Mouse (Mus musculus): ENCODE results near the gene Aldh3a2.
"Not testable (repeated sequence)": the region's sequence is repeated elsewhere in the genome, so short reads cannot be mapped to it uniquely, and the experiment has no call there.

The Aldh3a2 gene

DNA sequence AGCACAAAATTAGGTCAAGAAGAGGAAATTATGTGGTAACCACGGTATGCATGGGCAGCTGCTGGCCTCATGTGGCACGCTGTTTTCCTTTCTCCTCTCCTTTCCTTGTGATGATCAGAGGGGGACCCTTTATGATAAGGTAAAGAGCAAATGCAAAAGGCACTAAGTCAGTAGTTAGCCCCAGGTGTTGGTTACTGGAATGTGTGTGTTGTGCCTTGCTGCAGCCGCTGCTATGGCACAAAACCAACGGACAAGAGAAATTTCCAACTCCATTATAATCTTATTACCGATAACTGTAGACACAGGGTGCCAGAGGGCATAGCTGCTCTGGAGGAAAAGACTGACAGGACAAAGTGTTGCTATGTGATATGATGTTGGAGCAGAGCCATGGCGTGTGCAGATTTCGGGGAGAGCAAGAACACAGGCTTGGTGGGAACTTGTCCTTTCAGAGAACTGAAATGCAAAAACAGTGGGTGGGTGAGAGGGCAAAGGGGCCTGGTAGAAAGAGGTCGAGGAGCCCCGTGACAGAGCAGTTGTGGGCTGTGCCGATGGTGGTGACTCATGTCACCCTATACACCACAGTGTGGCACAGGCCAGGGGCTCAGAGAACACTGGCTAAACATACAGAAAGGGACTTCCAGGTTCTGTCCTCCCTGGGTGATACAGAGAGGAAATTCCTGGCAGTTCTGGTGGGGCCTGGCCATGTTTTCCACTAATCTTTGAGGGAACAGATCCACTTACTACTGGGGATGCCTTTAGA lies 59.6 kb downstream of the Aldh3a2 start, which contains the start of gene Aldh3a1:
Aldh3a1 (plus strand) TSS at position 51 of the 760 bp plus-strand sequence.
- no peak for DNase-seq

DNA sequence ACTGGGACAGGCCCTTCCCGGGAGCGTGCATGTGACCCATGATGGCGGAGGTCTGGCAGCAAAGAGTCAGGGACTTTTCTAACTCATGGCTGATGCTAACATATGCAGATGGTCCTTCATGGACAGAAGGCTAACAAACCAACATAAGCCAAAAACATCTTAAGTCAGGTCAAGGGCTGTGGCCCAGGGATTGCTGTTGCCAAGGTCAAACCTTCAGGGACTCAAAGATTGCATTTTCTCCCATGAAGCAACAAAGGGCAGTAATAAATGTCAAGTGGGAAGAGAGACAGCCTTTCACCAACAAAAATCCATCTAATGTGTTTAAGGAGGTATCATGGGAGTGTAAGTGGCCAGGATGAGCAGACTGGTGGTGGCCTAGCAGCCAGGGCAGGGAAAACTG lies 61.1 kb downstream of the Aldh3a2 start:
- no peak for DNase-seq

GRCm38 (mm10) chr11:61205167-61205950 lies 61.9 kb downstream of the Aldh3a2 start:
- no peak for DNase-seq

DNA sequence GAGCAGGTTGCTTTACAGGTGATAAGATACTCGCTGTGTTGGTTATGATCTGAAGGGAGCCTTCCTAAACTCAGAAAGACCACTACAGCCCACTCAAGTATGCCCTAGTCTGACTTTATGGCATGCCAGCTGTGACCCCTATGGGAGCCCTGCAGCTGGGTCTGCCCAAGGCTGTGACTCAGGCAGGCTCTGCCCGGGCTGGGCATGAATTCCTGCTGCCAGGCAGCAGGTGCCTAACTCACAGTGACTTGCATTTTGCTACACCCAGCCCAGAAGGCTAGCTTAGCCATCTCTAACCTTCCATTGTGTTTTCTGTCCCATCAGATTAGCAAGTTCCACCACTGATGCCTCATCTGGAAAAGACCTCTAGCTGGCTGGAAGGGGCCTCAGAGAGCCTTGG lies 64.5 kb downstream of the Aldh3a2 start:
- no peak for DNase-seq

DNA sequence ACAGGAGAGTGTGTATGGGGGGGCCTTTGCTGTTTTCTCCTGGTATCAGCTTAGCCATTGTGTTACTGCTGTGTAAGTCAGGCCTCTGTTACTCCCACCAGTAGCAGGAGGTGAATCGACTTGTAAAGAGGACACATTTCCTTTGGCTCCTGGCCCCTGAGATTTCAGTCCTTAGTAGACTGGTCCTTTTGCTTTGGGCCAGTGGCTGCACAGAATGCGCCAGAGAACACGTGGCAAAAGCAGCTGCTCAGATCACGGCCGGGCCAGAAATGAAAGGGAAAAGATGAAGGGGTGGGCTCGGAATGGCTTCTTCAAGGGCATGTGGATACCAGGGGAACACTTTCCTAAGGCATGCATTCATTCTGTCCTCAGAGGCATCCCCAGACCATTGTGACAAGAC lies 65.1 kb downstream of the Aldh3a2 start:
- DNase-seq = no peak

DNA sequence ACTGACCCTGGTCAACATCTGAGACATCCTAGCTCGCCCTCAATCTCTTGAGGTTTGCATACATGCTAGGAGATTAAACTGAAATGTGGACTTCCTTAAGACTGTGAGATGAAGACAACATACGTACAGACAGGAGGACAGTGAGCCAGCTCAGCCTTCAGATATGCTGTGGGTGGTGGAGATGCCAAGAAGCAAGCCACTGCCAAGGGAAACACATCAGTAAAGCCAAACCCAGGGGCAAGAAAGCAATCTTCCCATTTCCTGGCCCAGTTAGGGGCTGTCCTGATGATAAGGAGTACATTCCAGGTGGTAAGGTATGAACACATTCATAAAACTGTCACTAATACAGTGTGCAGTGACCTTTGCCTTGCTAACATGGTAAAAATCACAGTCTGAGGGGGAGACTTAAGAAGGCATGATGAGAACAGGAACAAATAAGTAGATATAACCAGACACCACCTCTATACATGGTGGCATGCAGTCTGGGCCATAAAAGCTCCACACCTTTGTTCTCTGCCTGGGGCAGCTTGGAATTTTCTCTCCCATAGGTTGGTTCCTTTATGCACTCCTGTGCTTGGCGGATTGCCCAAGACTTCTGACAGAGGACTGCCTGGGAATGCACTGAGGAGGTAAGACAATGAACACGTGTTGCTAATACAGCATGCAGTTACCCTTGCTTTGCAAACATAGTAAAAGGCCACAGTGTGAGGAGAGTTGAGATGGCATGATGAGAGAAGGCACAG lies 67.5 kb downstream of the Aldh3a2 start:
- DNase-seq = no peak

DNA sequence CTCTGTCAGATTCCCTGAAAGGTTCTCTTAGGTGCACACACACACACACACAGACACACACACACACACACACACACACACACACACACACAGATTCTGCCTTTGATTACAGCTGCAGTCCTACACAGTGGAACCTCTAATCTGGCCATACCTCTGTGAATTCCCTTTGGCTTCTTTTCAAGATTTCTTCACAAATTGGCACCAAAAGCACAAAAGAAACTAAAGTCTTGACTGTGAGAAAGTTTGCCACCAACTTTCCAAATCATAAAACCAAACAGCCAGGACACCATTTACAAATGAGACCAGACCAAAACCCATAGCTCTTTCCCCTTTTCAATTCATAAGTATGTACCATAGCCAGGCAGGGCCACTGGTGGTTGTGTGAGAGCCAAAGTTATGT lies 69.3 kb downstream of the Aldh3a2 start:
- no peak for DNase-seq

GRCm38 (mm10) chr11:61196616-61197353 lies 70.5 kb downstream of the Aldh3a2 start:
- no peak for DNase-seq

GRCm38 (mm10) chr11:61193392-61193791 lies 73.9 kb downstream of the Aldh3a2 start:
- peak; percentile 35 to 71 for DNase-seq

GRCm38 (mm10) chr11:61192779-61193178 lies 74.5 kb downstream of the Aldh3a2 start:
- no peak for DNase-seq

DNA sequence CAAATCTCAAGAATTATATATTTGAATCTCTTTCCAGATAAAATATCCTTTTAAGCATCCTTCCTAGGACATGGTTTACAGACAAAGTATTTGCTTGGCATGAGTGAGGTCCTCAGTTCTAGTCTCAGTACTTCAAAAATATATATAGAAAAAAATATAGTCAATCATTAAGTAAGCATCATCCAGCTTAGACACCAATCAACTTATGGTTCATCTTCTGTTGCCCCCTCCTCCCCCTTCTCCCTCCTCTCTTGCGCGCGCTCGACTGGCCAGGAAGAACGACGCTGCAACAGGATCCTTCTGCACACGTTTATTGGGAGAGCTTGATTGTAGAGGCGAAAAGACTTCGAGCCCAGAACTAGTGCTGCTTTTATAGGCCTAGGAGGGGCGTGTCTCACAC lies 75.1 kb downstream of the Aldh3a2 start:
- DNase-seq = not testable (repeated sequence)

- DNase-seq = no peak
Observed at GRCm38 (mm10) chr11:61190776-61191175, 76.5 kb downstream of the Aldh3a2 start.

DNA sequence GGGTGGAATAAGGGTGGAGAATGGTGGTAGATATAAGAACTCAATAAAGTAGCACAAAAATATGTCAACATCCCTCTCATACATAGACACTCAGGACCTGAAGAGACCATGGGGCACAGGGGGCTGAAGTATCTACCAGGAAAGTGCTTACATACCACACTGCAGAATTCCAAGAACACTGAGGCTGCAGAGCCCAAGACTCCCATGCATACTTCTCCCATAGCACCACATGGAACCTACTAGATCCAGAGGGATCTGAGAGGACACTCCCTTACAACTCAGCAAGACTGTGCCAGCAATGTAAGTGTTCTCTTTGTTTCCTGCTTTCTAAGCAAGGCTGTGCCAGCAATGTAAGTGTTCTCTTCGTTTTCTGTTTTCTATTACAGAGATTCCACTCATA lies 83.4 kb downstream of the Aldh3a2 start:
- DNase-seq = no peak

- no peak for DNase-seq
Observed at GRCm38 (mm10) chr11:61181624-61182023, 85.6 kb downstream of the Aldh3a2 start.

DNA sequence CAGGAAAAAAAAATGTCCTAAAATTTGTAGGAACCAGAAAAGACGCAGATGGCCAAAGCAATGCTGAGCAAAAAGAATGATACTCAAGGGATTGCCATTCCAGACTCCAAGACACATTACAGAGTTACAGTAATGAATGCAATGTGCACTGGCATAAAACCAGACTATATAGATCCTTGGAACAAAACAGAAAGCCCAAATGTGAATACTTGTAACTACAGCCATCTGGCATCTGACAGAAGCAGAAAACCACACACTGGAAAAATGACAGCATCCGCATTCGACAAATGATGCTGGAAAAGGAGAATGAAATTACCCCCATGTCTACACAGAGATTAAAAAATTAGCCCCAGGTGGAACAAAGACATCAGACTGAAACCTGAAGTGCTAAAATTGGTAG lies 86.9 kb downstream of the Aldh3a2 start:
- DNase-seq = no peak

- DNase-seq = no peak
Observed at GRCm38 (mm10) chr11:61176321-61176720, 90.9 kb downstream of the Aldh3a2 start.

DNA sequence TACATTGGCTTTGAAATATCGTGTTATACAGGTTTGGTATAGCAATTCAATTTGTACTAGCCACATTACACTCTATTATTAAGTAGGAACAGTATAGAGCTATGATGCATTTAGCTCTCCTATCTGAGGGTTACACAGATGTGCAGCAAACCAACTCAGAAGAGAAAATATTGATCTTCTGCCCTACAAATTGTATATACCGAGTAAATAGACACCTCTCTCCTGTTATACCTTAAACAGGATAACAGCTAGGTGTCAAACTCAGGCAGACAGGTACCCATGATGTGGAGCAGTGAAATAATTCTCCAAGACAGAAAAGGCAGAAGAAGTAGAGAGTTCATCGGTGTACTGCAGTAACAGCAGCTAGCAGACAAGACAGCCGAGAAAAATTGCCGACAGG lies 91.5 kb downstream of the Aldh3a2 start:
- DNase-seq = no peak

GRCm38 (mm10) chr11:61174821-61175658 lies 92.2 kb downstream of the Aldh3a2 start, which contains the start of gene Usp22:
TSS of gene Usp22 (minus strand) at chr11:61175055.
- peak; percentile 97 to 99 for DNase-seq

DNA sequence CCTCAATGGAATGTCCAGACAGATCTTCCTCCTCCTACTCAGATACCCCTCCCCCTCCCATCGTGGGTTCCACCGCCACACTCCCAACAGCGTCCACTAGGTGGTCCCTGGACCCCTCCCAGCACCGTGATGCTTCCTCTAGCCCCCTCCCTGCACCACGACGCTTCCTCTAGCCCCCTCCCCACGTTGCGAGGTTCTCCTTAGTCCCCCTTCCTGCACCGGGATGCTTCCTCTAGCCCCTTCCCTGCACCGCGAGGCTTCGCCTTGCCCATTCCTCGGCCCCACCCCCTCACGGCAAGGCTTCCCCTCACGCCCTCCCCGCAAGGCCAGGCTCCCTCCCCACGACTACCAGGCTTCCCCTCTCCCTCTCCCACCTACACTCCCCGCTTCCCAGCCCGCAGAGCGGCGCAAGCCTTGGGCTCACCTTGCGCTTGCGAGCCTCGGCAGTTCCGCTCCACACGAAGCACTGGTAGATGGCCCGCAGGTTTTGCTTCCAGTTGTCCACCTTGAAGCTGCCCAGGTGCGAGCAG lies 92.9 kb downstream of the Aldh3a2 start:
- no peak for DNase-seq

DNA sequence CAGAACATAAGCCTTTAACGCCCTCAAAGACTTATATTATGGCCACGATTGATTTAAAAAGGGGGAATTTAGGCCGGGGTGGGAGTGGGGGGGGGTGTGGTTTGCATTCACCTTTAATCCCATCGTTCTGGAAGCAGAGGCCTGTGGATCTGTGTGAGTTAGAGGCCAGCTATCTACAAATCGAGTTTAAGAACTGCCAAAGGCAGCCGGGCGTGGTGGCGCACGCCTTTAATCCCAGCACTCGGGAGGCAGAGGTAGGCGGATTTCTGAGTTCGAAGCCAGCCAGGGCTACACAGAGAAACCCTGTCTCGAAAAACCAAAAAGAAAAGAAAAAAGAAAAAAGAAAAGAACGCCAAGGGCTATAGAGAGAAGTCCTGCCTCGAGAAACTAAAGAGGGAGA lies 93.8 kb downstream of the Aldh3a2 start:
- DNase-seq = not testable (repeated sequence)

Measured in spleen, adult 18-20 months (tissue).